Mouse (Mus musculus): Measurements from ENCODE around the gene Arsb.

DNA sequence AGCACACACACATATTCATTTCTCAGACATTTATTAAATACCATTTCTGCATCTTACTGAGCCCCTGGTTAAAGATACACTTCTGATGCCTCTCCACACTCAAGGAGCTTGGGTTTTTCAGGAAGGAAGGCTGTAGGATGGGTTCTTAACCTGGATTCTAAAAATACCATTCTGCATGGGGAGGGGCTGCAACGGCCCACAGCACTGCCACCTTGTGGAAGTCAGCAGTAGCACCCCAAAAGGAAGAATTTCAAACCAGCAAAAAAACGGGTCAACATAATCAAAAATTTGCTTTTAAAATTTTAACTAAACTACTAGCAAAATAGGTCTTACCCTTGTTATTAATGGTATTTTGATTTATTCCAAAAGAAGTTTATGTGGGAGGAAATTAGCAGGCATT lies 47.2 kb upstream of the Arsb start:
- peak; percentile 68 for TF ChIP-seq CTCF (IDR thresholded peaks at IDR 0.05; ENCODE audit: insufficient read depth, low read length)
- TF ChIP-seq POLR2A (IDR thresholded peaks at IDR 0.05; ENCODE audit: borderline replicate concordance, extremely low read depth, low read depth, low read length) = no peak
